In genomic region chr6:49873556-49873955, GRCm38 (mm10) we compare ENCODE assay signal across 26 mouse cellular contexts. TPM values are rescaled to one million over a fixed set of nuclear protein-coding genes. Genes with fewer than 3 reads are reported as not detected.
DNase-seq lines count a peak whose midpoint lies in the region; ATAC-seq and TF ChIP-seq lines count a peak whose summit lies in the region.
"Had no signal": no experiment of that assay in that cellular context is flagged by ENCODE, and none has a peak within 500 bp of the region (broad histone marks: within the 10 kb centered on the region; RNA-seq: fewer than 3 reads in every experiment).

No protein-coding gene starts in this region.

- DNase-seq in heart, adult 11 months = peak; percentile 4
- DNase-seq in heart, adult 9 months (ENCODE audit: low spot score in 2 of 2) = no peak
- DNase-seq in midbrain, postnatal 0 days (ENCODE audit: low spot score) = peak; percentile 5
- DNase-seq in midbrain, embryonic 10.5 days (ENCODE audit: low spot score) = no peak
- peak; percentile 89 for DNase-seq in kidney, postnatal 0 days (ENCODE audit: low spot score)
- DNase-seq in right cerebral cortex, adult 2 months (ENCODE audit: low spot score in 2 of 2) = no peak
- DNase-seq in urinary bladder, postnatal 25 days (ENCODE audit: low spot score) = no peak
- DNase-seq: adrenal gland, postnatal 10 days; cerebellum, adult 2 months; cerebellum, postnatal 25 days; gastrocnemius, postnatal 36 days; heart, postnatal 36 days; right cerebral cortex, postnatal 25 days; spleen, adult 18-20 months; thymus, postnatal 14 days had no signal

- ATAC-seq in midbrain, postnatal 0 days (ENCODE audit: low FRiP score) = no peak
- no peak; the same call in 1 of the 2 replicates for ATAC-seq in kidney, postnatal 0 days (replicated peaks; ENCODE audit: low FRiP score, low read depth)
- ATAC-seq: activated CD4-positive, CD25-positive, alpha-beta regulatory T cell, adult 4 months; midbrain, embryonic 13.5 days had no signal

- H3K36me3 ChIP-seq in midbrain, postnatal 0 days (ENCODE audit: insufficient read depth, low read length) = no peaks in the 10 kb centered on the region
- no peaks in the 10 kb centered on the region for H3K36me3 ChIP-seq in midbrain, embryonic 10.5 days
- H3K36me3 ChIP-seq in kidney, postnatal 0 days (ENCODE audit: insufficient read depth, low read length) = no peaks in the 10 kb centered on the region
- H3K36me3 ChIP-seq: forebrain, embryonic 12.5 days; heart, embryonic 15.5 days; hindbrain, embryonic 13.5 days; midbrain, embryonic 13.5 days; neural tube, embryonic 12.5 days had no signal

- no peak for TF ChIP-seq CTCF in midbrain, postnatal 0 days (IDR thresholded peaks at IDR 0.05)
- TF ChIP-seq CTCF in kidney, postnatal 0 days (IDR thresholded peaks at IDR 0.05; ENCODE audit: low read depth) = no peak

- H3K4me3 ChIP-seq in midbrain, postnatal 0 days (ENCODE audit: low read depth, low read length) = no peak overlapping the region
- H3K4me3 ChIP-seq in midbrain, embryonic 10.5 days = no peak overlapping the region
- H3K4me3 ChIP-seq in kidney, postnatal 0 days (replicated peaks; ENCODE audit: low read depth, low read length) = no peak overlapping the region
- H3K4me3 ChIP-seq: forebrain, embryonic 12.5 days; heart, embryonic 15.5 days; hindbrain, embryonic 13.5 days; left cerebral cortex, adult 2 months; midbrain, embryonic 13.5 days; neural tube, embryonic 12.5 days had no signal

- no peak overlapping the region for H3K9ac ChIP-seq in midbrain, postnatal 0 days (replicated peaks; ENCODE audit: low read length, poor library complexity, severe bottlenecking)
- no peak overlapping the region for H3K9ac ChIP-seq in kidney, postnatal 0 days (ENCODE audit: low read depth, low read length)
- H3K9ac ChIP-seq: forebrain, embryonic 12.5 days; heart, embryonic 15.5 days; hindbrain, embryonic 13.5 days; liver, embryonic 14.5 days; midbrain, embryonic 13.5 days; neural tube, embryonic 12.5 days had no signal

- no peaks in the 10 kb centered on the region for H3K27me3 ChIP-seq in midbrain, postnatal 0 days (ENCODE audit: insufficient read depth, low read length)
- H3K27me3 ChIP-seq in midbrain, embryonic 10.5 days (ENCODE audit: low read depth, poor library complexity, severe bottlenecking) = no peaks in the 10 kb centered on the region
- no peaks in the 10 kb centered on the region for H3K27me3 ChIP-seq in kidney, postnatal 0 days (ENCODE audit: insufficient read depth, low read length)
- H3K27me3 ChIP-seq: forebrain, embryonic 12.5 days; heart, embryonic 15.5 days; hindbrain, embryonic 13.5 days; midbrain, embryonic 13.5 days; neural tube, embryonic 12.5 days had no signal

- no peak overlapping the region for H3K4me2 ChIP-seq in midbrain, postnatal 0 days (ENCODE audit: low read depth, low read length, poor library complexity, severe bottlenecking)
- no peak overlapping the region for H3K4me2 ChIP-seq in kidney, postnatal 0 days (ENCODE audit: low read length)
- H3K4me2 ChIP-seq: forebrain, embryonic 12.5 days; heart, embryonic 15.5 days; hindbrain, embryonic 13.5 days; midbrain, embryonic 13.5 days; neural tube, embryonic 12.5 days had no signal

- no peaks in the 10 kb centered on the region for H3K9me3 ChIP-seq in midbrain, postnatal 0 days (ENCODE audit: low read length)
- H3K9me3 ChIP-seq in midbrain, embryonic 10.5 days (replicated peaks) = no peaks in the 10 kb centered on the region
- H3K9me3 ChIP-seq in kidney, postnatal 0 days (replicated peaks; ENCODE audit: low read length) = no peaks in the 10 kb centered on the region
- H3K9me3 ChIP-seq: forebrain, embryonic 12.5 days; heart, embryonic 15.5 days; hindbrain, embryonic 13.5 days; midbrain, embryonic 13.5 days; neural tube, embryonic 12.5 days had no signal

- H3K27ac ChIP-seq in midbrain, postnatal 0 days (ENCODE audit: low read depth, low read length) = no peak overlapping the region
- no peak overlapping the region for H3K27ac ChIP-seq in midbrain, embryonic 10.5 days (replicated peaks)
- H3K27ac ChIP-seq in kidney, postnatal 0 days = no peak overlapping the region
- H3K27ac ChIP-seq: forebrain, embryonic 12.5 days; heart, embryonic 15.5 days; hindbrain, embryonic 13.5 days; left cerebral cortex, adult 2 months; liver, embryonic 14.5 days; midbrain, embryonic 13.5 days; neural tube, embryonic 12.5 days had no signal

- WGBS in midbrain, postnatal 0 days = 68% methylated on average over 1 of the region's 1 CpGs
- 91% methylated on average over 1 of the region's 1 CpGs for WGBS in midbrain, embryonic 10.5 days
- WGBS in kidney, postnatal 0 days = 18% methylated on average over 1 of the region's 1 CpGs

- H3K4me1 ChIP-seq in midbrain, postnatal 0 days (ENCODE audit: insufficient read depth, low read length) = no peaks in the 10 kb centered on the region
- H3K4me1 ChIP-seq in midbrain, embryonic 10.5 days = peaks cover 8% of the 10 kb centered on the region; the same call in 1 of the 2 replicates
- no peaks in the 10 kb centered on the region for H3K4me1 ChIP-seq in kidney, postnatal 0 days (replicated peaks; ENCODE audit: insufficient read depth, low read length)
- H3K4me1 ChIP-seq: heart, embryonic 15.5 days had no signal

RNA-seq across cellular contexts. Expression of gene Npy, which starts 51.0 kb away (rescaled TPM):
- 93.2 and 131 TPM in 2 replicates for total RNA-seq in midbrain, postnatal 0 days (2014; rRNA removed)
- 130 and 133 TPM in 2 replicates for polyA plus RNA-seq in midbrain, postnatal 0 days (2015; fragmentation: Nextera tagmentation; extraction: Ambion mirVana)
- 0.44 and 1.5 TPM in 2 replicates for polyA plus RNA-seq in midbrain, embryonic 10.5 days (2016; fragmentation: Nextera tagmentation; extraction: Ambion mirVana)
- polyA plus RNA-seq in kidney, postnatal 0 days (2015; fragmentation: Nextera tagmentation; extraction: Ambion mirVana) = 13.9 and 18.3 TPM in 2 replicates
- total RNA-seq: gastrocnemius, adult 18-20 months; gastrocnemius, postnatal 36 days; MEL had no signal
- polyA plus RNA-seq: activated CD4-positive, CD25-positive, alpha-beta regulatory T cell, adult 4 months; C2C12 had no signal

Comparison
In these comparisons a context has a peak if more than half of its experiments do, and no peak if none do; other contexts are left out.
1. DNase-seq: peak in heart, adult 11 months (single experiment), midbrain, postnatal 0 days (single experiment) and kidney, postnatal 0 days (single experiment); none in heart, adult 9 months (0 of 2), midbrain, embryonic 10.5 days (single experiment), right cerebral cortex, adult 2 months (0 of 2) and urinary bladder, postnatal 25 days (single experiment).